Mouse (Mus musculus): ENCODE data around the gene Fastkd5.
A peak's percentile ranks its signal among the peaks of the same experiment; 100 is the strongest.
"Not testable (repeated sequence)": the region's sequence is repeated elsewhere in the genome, so short reads cannot be mapped to it uniquely, and the experiment has no call there.

Gene Fastkd5

GRCm38 (mm10) chr2:130577632-130578031 is 52.2 kb downstream of the Fastkd5 start:
- peak; percentile 72 for DNase-seq (ENCODE audit: extremely low read depth, low read depth)

DNA sequence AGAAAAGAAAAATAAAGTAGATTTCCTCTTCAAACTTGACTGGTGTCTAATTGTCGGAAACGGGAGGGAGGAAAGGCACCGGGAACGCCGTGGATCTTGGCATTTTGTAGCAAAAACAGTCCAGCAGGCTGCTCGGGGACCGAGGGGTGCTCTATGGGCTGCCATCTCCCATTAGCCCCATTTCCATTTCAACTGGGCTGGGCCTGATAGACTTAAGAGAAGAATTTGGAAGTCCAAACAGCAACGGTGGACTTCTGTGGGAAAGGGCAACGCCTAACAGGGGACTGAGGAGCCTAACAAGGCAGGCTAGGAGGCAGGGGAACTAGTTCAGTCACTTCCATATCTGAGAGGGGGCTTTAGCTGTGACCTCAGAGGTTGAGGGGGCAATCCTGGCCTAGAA is 52.8 kb downstream of the Fastkd5 start:
- DNase-seq (ENCODE audit: extremely low read depth, low read depth), result no peak

DNA sequence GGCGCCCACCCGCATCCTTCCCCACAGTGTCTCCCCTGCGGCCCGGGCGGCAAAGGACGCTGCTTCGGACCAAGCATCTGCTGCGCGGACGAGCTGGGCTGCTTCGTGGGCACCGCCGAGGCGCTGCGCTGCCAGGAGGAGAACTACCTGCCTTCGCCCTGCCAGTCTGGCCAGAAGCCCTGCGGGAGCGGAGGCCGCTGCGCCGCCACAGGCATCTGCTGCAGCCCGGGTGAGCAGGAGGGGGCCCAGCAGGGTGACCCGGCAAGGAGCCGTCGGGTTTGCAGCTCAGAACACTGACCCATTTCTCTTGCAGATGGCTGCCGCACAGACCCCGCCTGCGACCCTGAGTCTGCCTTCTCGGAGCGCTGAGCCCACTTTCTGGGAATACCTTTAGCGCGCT is 53.3 kb downstream of the Fastkd5 start:
- not testable (repeated sequence) for DNase-seq (ENCODE audit: extremely low read depth, low read depth)

DNA sequence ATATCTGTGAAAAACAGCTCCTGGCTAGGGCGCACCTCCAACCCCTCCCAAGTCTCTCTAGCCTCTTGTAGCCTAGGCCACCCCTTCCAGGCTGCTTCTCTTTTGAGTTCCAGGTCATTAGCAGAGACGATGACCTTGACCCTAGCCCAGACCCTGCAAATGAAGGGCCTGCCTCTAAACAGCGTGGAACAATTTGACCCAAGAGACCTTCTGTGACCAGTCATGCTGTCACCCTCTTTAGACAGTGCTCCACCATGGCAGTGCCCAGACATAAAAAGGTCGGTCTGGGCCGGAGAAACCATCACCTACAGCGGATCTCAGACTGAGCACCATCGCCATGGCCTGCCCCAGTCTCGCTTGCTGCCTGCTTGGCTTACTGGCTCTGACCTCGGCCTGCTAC is 54.0 kb downstream of the Fastkd5 start, which contains the start of gene Oxt:
Gene Oxt, plus strand, starts transcription at position 301 of the 400 bp plus-strand sequence.
- no peak for DNase-seq (ENCODE audit: extremely low read depth, low read depth)

GRCm38 (mm10) chr2:130574960-130575359 is 54.9 kb downstream of the Fastkd5 start:
- no peak for DNase-seq (ENCODE audit: extremely low read depth, low read depth)

DNA sequence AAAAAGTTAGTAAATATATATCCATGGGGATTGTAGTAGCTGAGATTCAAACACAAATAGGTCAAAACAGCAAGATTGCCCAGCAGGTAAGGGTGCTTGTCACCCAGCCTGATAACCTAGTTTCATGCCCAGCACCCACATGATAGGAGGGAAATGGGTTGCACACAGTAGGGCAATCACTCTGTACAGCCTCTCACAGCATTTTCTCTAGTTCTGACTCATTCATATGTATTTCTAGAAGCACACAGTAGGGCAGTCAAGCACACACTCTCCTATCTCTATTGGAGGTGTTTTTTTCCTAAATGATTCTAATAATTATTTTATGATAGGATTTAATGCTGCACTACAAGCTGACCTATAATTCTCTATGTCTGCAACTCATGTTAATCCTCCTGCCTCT is 59.9 kb downstream of the Fastkd5 start:
- no peak for DNase-seq (ENCODE audit: extremely low read depth, low read depth)

DNA sequence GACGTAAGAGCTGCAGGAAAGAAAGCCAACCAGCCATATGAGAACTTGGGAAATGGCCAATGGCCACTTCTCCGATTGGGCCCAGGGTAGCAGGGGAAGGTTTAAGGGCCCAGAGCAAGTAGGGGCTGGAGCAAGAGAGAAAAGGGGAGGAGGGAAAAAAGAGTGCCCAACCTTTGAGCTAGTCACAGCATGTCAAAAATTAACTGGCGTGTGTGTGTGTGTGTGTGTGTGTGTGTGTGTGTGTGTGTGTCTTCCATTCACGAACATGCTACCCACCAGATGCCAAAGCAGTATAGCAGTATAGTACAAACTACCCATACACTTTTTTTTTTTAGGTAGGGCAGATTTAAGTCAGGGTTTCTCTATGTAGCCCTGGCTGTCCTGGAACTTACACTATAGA is 60.9 kb downstream of the Fastkd5 start:
- no peak for DNase-seq (ENCODE audit: extremely low read depth, low read depth)

DNA sequence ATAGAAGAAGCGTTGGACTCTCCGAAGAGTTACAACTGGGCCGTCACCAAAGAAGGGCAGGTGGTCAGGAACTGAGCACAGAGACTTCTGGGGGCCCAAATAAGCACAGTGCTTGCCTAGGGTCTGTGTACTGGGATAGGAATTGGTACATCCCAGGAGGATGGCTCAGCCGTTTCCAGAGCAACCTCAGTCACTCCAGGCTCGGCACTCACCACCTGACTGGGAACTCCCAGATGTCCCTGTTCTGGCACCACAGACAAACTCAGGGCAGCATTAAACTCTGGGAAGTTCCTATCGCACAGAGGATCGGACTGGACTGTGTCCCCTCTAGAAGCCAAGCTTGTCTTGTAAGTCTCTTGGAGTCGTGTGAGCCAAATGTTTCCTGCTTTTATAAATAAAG is 64.8 kb downstream of the Fastkd5 start:
- DNase-seq (ENCODE audit: extremely low read depth, low read depth), result no peak

DNA sequence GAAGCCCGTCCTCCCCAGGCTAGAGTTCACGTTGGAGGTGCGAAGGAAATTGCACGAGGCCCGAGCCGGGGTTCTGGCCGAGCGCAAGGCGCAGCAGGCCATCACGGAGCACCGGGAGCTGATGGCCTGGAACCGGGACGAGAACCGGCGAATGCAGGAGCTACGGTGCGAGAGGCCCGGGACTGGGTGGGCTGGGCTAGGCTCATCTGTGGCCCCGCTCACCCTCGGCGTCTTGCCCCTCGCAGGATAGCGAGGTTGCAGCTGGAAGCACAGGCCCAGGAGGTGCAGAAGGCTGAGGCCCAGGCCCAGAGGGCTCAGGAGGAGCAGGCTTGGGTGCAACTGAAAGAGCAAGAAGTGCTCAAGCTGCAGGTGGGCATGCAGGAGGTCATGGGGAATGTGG is 65.8 kb downstream of the Fastkd5 start:
- no peak for DNase-seq (ENCODE audit: extremely low read depth, low read depth)
